Mouse (Mus musculus) left cerebral cortex, postnatal 14 days (tissue): ENCODE measurements around the gene Map3k14. TPM values are rescaled to one million over a fixed set of nuclear protein-coding genes. Genes with fewer than 3 reads are reported as not detected.

Experiments used
- DNase-seq, 2 experiments: peaks; one replicate each; pipeline ENCODE4 v3.0.0; 2021 to 2022; ENCODE audit warnings: low spot score in 2 of 2, mixed read lengths in 1 of 2
- intact Hi-C: fragments of 180-260 bp; cut with DNase I; formaldehyde crosslinking; loops from one replicate; pipeline ENCODE4 v1.15.1; 2025
- total RNA-seq, 2 experiments: library from RNA; stranded (reverse); gene quantifications; 2 replicates each; pipeline ENCODE4 v1.2.3; 2021

Map3k14 gene
- total RNA-seq, 2 experiments from 2014 or later: 2.6 to 3.8 TPM

GRCm38 (mm10) chr11:103192230-103192955, 74.9 kb downstream of the Map3k14 start:
- intact Hi-C loops: no loop called here

DNA sequence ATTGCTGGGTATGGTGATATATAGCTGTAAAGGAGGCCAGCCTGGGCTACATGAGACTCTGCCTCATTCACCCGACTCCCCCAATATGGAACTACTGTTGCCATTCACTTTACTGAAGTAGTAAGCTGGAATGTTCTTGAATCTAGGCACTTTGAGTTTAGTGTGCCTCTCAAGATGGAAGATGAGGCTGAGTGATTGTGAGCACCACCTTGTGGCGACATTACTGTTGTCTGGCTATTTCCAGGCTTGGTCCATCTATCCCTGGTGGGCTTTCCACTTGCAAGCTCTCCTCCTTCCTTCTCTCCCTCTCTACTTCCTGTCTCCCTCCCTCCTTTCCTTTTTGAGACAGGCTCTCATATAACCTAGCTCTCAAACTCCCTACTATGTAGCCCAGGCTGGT, 82.4 kb downstream of the Map3k14 start:
- intact Hi-C loops: no loop called here
- peak; percentile 60 to 71 for DNase-seq

More at GRCm38 (mm10) chr11:103192230-103192955, 74.9 kb downstream of the Map3k14 start:
- peak; percentile 74 for DNase-seq

DNA sequence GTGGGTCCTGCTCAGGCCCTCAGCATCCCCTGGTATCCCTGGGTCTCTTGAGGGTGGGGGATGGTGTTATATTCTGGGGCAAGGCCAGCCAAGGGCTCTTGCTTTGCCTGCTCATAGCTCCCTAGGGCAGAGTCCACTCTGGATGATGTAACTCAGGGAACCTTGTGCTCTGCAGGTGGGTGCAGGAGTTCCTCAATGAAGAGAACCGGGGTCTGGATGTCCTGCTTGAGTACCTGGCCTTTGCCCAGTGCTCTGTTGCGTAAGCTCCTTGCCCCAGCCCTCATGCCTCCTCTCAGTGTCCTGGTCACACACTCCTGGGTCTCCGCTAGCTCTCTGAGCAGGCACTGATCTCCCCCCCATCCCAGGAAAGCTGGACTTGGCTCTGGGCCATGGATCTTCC, 85.4 kb downstream of the Map3k14 start:
- DNase-seq: no peak
- intact Hi-C loops: no loop called here

- peak in 1 of 2 experiments; percentile 5 for DNase-seq
These were observed 85.9 kb downstream of the Map3k14 start for GRCm38 (mm10) chr11:103181349-103181748.

DNA sequence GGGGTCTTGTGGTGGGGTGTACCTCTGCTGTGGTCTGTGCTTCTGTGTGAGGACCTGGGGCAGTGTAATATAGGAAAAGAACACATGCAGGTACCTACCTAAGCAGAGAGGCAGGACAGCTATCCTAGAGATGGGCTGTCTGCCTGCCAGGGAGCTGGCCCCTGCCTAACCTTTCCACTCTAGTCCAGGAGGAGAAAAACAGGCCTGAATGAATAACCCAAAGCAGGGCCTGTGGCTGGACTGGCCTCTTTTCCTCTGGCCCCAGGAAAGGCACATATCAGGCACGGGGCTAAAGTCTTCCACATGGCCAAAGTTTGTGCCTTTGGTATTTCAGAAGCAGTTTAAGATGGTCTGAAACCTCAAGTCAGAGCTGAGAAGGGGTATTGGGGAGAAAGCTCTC, 86.8 kb downstream of the Map3k14 start:
- intact Hi-C loops: no loop called here
- DNase-seq: no peak

More at GRCm38 (mm10) chr11:103181349-103181748, 85.9 kb downstream of the Map3k14 start:
- intact Hi-C loops: no loop called here

DNA sequence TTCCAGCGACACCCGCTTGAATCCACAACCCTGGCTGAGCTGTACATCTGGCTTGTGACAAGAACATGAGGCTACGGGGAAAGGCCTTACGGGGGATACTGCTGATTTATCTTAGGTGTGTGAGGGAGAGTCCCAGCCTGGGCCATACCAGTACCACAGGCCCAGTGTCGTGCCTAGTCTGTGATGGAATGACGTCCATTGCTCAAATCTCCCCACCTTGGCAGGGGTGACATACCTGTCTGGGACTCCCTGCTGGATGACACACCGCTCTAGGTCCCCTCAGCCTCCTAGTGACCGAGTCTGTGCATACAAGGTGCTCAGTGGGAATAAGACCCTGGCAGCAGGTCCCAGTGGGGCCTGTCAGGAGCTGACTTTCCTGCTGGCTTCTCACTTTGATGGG, 88.5 kb downstream of the Map3k14 start:
- intact Hi-C loops: no loop called here
- peak in 1 of 2 experiments; percentile 2 for DNase-seq

- intact Hi-C loops: no loop called here
- peak in 1 of 2 experiments; percentile 4 for DNase-seq
These were observed 89.3 kb downstream of the Map3k14 start for GRCm38 (mm10) chr11:103177815-103178485.

DNA sequence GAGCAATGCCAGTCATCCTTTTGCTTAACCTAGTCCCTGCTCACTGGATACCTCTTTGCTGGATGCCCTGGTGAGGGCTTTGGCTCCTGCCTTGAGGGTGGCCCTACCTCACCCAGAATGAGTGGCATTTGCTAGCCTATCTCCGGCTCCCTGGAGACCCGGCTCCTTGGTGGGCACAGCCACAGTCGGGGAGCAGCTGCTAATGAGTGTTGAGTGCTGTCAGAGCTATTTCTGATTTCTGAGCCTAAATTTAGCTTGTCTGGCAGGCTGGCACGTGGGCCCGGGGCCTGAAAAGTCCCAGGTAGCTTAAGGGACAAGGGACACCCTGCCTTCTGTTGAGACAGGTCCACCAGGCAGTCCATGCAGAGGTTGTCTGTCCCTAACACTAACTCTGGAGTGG, 90.1 kb downstream of the Map3k14 start:
- intact Hi-C loops: no loop called here
- peak in 1 of 2 experiments; percentile 11 for DNase-seq

GRCm38 (mm10) chr11:103176510-103176909, 90.8 kb downstream of the Map3k14 start:
- intact Hi-C loops: no loop called here
- no peak for DNase-seq

- intact Hi-C loops: no loop called here
These were observed 91.4 kb downstream of the Map3k14 start for GRCm38 (mm10) chr11:103175688-103176442.

GRCm38 (mm10) chr11:103174891-103175391, 92.3 kb downstream of the Map3k14 start:
- intact Hi-C loops: no loop called here
- peak in 1 of 2 experiments; percentile 15 for DNase-seq

More at GRCm38 (mm10) chr11:103175688-103176442, 91.4 kb downstream of the Map3k14 start:
- no peak for DNase-seq

DNA sequence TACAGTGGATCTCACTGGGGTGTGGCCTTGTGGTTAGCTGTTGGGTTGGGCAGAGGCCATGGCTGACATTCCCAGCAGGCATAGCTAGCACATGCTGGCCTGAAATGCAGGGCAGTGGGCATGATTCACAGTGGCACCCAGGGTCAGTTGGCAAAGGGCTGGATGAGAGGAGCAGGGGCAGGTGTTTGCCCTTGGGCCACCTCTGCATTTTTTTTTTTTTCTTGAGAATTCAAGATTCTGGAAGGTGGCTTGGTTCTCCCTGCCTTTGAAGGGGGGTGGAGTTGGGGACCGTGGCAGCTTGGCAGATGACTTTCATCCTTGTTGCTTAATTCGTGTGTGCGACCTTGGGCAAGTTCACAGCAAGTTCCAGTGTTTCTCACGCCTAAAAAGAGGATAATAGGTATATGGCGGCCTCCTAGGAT, 92.8 kb downstream of the Map3k14 start:
- intact Hi-C loops: no loop called here
- no peak for DNase-seq

DNA sequence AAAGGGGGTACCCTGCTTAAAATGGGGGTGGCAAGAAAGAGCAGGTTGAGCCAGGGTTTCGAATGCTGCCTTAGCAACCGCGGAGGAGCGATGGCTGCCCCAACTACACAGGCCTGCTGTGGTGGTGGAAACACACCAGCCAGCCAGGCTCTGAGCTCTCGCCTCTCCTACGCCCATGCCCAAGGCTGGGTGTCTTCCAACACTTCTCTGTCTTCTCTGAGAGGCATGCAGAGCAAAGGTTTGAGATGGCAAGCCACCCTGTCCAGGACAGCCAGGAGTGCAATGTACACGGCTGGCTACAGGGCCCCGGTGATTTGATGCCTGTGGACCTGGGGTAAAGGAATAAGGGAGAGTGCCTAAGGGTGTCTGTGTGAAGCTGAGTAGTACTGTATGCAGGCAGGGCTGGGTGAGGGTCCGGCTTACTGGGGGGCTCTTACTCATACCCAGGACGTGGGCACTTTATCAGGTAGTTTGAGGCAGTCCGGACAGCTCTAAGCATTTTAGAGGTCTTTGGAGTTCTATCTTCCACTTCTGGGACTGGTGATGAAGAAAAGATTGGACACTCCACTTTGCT, 93.4 kb downstream of the Map3k14 start:
- peak in 1 of 2 experiments; percentile 17 for DNase-seq
- intact Hi-C loops: no loop called here

- intact Hi-C loops: no loop called here
- DNase-seq: no peak
These were observed 94.1 kb downstream of the Map3k14 start for GRCm38 (mm10) chr11:103173041-103173770.

DNA sequence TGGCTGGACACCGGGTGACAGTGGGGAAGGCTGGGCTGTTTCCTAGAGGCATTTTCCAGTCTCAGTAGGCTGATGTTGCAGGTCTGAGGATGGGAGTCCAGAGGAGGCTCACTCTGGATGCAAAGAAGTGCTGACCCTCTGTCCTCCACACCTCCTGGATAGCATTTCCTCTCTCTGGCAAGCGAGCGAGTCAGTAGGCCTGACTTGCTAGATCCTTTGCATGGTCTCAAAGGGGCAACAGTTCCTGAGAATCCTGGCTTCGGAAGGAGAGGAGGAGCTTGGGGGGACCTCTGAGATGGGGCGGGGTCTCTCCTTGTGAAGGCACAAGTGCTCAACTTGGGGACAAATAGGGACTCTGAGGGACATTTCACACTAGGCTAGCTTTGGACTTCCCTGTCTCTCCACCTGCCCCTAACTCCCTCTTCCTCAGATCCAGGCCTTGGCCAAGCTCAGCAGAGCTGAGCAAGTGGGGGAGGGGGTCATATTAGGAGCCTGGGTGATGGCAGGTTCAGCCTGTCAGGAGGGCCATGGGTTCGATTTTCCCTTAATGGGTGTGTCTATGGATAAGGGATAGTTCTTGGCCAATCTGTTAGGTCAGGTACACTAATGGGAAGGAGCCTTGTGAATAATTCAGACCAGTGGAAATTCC, 94.8 kb downstream of the Map3k14 start:
- no peak for DNase-seq

DNA sequence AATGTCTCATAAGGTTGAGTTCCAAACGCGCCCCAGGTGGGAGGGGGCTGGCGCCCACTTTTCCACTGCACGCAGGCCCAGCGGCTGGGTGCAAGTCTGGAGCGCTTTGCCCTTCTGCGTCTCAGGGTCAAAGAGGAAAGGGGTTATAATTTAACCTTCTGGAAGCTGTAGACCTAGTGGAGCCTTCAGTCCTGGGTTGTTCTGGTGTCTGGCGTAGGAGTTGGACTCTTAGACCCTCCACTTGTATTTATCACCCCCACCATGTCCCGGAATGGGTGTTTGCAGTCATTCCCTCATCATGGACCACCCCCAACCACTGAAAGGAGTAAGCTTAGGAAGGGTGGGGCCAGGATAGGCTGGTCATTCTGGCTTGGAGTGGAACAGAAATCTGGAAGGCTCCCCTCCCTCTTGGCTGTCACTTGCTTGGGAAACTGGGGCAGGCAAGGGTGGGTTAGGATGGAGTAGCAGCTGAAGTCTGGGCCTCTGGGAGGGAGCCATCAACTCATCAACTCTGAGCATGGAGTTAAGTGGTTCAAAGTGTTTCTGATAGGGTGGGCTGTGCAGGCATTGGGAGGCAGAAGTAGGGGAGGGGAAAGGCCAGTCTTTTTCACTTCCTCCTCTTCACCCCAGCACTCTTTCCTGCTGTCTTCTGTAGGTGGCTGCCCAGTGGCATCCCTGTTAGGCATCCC, 95.4 kb downstream of the Map3k14 start:
- DNase-seq: peak in 1 of 2 experiments; percentile 11
- intact Hi-C loops: no loop called here

More for the DNA sequence above, 94.8 kb downstream of the Map3k14 start:
- intact Hi-C loops: no loop called here

- DNase-seq: no peak
- intact Hi-C loops: no loop called here
These were observed 96.0 kb downstream of the Map3k14 start for GRCm38 (mm10) chr11:103171286-103171620.
